Mouse (Mus musculus): ENCODE data around the gene Kcnk12. TPM values are rescaled to one million over a fixed set of nuclear protein-coding genes. Genes with fewer than 3 reads are reported as not detected.

The Kcnk12 gene
- total and polyA plus RNA-seq, 3 experiments: 0.28 to 0.72 (median 0.66) TPM

DNA sequence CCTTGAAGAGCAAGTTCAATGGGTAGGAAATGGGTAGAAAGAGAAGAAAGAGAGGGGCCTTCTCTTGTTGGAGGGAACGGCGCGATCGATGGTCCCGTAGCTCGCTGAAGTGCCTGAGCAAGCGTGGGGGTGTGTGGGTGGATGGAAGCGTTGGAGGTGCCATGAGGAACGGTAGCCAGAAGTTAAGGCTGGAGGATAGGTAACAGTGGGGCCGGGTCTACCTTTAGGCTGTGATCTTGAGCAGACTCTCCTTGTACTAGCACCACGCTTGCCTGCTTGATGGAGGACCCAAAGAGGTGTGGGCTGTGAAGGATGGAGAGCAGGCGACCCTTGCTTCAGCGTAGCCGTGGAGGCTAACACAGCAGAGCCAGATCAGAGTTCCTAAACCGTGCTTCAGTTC is 12.1 kb downstream of the Kcnk12 start:
- no peak for DNase-seq

DNA sequence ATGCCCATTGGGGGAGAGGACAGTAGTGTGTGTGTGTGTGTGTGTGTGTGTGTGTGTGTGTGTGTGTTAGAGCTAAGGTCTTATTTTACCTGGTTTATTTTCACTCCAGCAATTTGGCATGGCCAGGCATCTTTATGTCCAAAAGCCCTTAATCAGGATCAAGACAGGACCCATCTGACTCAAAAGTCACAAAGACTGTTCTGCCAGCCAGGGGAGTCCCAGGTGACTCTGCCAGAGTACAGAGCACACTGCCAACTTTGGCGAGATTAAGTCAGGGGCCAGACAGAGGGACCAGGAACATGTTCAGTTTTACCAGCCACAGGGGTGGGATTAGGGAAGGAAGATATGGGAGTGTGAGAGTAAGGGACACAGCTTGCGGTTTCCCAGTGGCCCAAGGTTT is 12.9 kb downstream of the Kcnk12 start:
- no peak for DNase-seq

DNA sequence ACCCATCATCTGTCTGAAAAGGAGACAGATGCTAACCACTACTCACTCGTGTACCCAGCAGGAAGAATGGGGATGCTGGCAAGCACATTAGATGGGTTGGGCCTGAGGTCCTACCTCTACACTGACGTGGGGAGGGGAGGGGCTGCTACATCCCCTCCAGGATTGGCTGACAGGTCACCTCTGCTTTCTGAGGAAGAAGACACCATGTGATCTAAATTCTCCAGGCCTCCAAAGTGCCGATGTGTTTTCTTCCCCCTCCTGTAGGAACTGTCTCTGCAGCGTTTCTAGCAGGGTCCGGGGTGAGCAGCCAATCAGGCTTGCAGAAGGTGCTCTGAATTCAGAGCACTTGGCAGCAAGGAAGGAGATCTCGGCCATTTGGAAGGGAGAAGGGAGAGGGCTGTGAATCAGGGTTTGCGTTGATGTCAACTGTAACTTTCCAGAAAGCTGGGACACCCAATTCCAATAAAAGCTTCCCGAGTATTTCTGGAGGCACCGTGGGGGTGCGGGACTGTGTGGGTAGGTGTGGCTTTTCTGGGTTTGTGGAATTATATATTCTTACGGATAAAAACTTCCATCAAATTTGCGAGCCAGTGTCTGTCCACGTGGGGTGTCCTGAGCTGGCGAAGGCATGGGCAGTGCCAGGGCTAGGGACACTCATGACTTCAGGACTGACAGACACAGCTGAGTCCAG is 13.5 kb downstream of the Kcnk12 start:
- no peak for DNase-seq

DNA sequence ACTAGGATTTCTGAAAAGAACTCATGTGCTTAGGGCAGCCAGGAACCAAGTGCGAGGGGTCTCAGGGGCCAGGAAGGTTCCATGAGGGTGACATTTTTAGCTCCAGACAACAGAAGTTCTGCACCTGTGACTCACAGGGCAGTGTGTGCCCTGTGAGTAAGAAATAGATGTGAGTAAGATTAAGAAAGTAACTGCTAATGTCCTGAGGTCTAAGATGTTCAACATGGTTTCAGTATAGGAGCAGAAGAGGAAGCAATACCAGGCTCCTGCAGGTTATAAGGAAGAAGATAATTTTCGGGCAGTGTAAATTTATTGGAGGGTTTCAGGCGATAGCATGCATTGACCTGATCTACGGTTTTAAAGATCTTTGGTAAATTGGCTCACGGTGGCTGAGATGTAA is 16.6 kb downstream of the Kcnk12 start:
- no peak for DNase-seq

DNA sequence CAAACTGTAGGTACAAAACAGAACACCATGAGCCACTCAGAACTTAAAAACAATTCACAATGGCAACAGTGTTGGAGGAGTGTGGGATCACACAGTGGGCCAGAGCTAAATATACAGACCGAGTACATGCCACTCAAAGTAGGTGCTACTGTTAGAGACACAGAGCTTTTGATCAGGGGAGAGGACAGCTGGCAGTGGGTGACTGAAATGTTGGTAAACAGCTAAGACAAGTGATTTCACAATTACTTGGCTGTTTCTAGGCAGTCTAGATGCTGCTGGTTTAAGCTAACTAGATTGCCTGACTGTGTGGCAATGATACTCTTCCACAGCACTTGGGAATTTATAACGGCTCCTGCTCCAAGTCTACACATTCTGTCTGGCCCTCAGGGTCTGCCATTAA is 17.6 kb downstream of the Kcnk12 start:
- no peak for DNase-seq

DNA sequence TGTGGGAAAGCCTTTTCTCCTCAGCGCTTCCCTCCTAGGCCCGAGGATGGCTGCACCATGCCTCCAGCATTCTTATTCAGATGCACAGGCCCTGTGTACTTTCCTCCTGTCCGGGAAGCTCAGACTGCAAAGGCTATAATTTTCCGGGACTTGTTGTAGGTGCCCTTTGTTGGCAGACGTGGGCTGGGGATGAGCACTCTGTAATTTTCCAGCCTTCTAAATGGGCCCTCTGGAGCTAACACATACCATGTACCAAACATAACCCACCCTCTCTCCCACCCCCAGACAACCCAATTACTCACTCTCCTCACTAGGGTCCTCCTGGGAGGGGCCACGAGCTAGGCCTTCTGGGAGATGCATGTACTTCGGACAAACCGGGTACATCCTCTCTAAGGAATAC is 22.8 kb downstream of the Kcnk12 start:
- DNase-seq: no peak

DNA sequence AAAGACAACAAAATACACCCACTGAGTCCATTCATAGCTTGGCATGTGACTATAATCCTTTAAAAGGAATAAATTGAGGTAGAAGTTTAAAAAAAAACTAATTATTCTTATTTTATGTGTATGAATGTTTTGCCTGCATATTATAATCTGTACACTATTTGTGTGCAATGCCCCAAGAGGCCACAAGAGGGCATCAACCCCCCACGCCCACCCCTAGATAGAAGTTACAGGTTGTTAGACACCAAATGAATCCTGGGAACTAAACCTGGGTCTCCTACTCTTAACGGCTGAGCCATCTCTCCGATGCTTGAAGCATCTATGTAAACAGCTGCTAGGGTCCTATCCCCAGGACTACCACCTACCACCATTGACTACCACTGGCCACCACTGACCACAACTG is 24.6 kb downstream of the Kcnk12 start:
- DNase-seq: no peak

DNA sequence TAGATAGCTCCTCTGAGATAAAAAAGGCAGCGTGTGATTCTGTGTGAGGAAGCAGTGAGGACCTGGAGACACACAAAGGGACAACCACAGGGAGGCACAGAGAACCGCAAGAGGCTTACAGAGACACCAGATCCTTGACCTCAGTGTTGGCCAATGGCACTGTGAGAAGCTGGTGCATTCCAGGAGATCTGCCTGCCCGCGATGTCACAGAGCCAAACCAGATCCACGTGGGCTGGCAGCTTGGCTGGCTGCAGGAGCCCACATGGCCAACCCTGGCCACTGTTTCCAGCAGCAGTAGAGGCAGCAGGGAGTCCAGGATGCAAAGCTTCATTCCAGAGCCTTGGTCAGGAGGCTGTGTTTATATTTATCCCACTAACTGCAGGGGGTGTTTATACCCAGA is 27.0 kb downstream of the Kcnk12 start:
- peak; percentile 63 for DNase-seq

DNA sequence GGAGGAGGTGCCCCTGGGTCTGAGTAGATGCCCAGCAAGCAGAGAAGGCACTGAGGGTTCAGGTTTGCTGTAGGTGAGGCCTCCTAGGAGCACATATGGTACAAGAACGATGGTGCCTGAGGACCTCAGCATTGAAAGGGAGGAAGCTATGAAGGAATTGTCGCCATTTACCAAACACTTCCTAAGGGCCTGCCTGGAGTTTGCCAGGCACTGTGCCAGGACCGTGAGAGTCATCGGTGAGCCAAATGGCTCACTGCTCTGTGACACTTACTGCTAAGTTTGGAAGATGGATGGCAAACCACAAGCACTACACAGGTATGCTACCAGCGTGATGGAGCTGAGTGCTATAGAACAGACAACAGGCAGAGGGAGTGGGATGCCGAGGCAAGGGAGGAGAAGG is 30.9 kb downstream of the Kcnk12 start:
- DNase-seq: no peak

DNA sequence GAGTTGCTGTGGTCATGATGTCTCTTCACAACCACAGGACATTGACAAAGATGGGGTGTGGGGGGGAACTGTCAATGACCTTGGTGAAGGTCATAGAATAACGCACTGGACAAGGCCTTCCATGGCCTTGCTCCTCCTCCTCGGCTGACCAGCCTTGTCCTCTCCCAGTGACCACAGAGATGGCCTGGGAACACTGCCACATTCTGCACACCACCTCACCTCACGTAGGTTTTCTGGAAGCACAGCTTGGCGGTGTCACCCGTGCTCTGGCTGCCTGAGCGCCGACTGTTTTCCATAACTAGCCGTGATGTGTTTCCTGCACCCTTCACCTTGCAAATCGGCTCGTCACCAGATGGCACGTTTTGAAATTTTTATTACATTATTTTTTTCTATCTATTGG is 32.8 kb downstream of the Kcnk12 start:
- DNase-seq: no peak

DNA sequence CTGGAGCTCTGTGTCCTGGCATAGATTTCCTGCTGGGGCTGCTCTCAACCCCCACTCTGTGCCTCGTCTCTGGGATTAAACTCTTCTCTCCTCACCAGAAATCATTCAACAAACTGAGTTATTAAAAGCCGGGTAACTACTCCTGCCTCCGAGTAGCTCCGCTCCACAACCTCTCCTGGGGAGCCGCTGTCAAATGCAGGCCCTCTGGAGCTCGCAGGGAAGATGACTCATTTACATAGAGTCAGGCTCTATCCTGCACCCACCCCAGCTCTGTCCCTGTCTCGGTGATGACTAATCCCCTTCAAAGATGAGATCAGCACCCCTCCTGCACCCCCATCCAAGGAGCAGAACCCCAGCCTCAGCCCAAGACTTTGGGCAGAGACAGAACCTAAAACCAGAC is 34.6 kb downstream of the Kcnk12 start:
- DNase-seq: peak; percentile 48

DNA sequence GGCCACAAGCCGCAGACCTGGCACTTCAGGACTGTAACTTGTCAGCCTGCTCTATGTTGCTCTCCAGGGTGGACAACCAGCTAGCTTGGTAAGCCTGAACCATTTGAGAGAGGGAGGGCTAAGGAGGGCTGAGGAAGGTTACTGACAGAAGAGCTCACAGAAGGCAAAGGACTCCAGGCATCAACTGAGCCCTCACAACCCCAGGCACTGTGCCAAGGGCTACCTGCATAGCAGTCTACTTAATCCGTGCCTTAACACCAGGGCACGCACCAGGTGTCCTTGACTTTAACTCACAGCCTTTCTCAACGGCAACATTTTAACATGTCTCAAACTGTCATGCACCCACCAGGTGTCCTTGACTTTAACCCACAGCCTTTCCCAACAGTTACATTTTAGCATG is 37.5 kb downstream of the Kcnk12 start:
- no peak for DNase-seq

DNA sequence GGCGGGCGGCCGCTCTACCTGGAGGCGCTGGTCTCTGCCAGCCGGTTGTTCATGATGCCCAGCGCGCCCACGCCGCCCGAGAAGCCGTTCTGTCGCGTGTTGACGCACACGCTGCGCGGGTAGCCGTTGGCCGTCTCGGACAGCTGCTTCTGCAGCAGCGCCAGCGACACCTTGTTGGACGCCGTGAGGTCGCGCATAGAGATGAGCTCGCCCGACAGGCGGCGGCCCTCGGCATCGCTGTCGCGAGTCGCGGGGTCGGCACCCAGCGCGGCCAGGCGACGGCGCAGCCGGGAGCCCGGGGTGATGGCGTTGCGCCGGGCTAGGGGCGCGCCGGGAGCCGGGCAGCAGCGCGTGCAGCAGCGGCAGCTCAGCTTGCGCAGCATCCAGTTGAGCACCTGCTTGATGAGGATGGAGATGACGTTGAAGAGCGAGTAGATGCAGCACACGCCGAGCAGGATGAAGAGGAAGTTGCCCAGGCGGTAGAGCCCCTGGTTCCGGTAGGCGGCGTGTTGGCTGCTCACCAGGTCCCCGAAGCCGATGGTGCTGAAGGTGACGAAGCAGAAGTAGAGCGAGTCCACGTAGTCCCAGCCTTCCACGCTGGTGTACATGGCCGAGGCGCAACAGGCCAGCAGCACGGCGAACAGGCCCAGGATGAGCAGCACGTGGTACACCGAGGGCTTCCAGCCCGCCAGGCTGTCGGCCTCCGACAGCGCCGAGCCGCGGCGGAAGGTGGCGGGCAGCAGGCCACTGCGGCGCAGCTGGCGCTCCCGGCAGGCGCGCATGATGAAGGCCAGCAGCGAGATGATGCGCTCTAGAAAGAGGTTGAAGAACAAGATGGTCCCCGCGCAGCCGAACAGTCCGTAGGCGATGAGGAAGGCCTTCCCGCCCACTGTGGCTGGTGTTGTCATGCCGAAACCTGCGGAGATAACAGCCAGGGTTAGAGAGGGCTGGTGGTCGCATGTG is 51.6 kb downstream of the Kcnk12 start:
- peak; percentile 60 for DNase-seq

DNA sequence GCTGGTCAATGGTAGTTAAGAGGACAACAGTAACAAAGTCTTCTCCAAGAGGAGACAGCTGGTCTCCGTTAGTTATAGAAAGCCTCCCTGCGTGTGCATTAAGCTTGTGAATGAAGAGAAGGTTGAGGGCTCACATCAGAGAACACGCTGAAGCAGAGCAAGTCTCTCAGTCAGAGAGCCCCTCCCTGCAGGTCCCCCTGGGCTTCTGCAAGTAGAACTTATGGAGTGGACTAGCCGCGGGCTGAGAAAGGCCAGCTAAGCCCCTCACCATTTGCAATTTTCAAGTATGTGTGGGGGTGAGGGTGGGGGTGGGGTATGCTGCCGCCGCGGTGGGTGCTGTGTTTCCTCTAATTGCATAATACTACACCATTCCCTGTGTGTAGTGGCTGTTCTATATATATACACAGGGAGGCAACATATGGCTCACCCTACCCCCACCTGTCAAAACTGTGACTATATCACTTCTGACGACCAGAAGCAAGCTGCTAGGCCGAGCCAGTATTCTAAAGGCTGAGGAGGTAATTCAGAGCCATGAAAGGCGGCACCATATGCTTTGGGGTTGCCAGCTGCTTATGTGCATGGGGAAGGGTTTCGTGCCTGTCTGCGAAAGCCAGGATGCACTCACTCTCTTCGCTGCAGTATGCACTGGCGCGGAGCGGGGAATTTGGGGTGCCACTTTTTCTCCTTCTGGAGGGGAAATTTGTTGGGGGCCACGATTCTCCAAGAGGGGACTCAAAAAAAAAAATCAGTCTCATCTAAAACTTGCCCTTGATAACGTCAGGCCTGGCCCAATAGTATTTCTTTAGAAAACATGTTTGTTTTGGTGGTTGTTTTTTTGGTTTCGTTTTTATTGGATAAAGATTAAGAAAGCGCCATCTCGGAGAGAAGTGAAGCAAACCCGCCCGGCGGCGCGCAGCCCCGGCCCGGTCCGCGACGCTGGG is 52.5 kb downstream of the Kcnk12 start:
- no peak for DNase-seq

DNA sequence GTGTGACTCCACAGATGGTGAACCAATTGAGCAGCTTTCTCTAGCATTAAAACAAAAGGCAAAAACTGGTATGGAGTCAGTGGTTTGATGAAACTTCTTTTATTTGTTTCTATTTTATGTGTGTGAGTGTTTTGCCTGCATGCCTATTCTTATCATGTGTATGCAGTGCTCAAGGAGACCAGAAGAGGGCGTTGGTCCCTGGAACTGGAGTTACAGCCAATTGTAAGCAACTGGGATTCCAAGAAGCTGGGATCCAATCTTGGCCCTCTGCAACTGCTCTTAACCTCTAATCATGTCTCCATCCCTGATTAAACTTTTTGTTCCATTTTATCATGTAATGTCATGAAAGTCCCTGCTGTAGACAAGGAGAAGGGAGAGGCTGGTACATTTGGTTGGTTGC is 58.0 kb downstream of the Kcnk12 start:
- no peak for DNase-seq

DNA sequence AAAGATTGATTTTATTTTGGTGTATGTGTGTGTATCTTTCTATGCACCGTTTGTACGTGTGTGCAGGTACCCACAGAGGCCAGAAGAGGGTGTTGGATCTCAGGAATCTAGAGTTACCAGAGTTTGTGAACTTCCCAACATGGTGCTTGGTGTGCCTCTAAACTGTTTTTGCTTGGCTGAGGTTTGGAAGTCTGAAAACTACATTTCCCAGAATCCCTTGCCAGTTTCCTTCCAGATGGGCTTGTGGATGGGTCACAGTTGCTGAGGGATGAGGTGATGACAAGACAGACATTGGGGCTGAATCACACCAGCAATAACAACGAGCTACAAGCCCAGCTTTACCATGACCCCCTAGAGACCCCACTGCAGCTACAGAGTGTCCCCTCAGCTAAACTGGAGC is 60.6 kb downstream of the Kcnk12 start:
- no peak for DNase-seq

DNA sequence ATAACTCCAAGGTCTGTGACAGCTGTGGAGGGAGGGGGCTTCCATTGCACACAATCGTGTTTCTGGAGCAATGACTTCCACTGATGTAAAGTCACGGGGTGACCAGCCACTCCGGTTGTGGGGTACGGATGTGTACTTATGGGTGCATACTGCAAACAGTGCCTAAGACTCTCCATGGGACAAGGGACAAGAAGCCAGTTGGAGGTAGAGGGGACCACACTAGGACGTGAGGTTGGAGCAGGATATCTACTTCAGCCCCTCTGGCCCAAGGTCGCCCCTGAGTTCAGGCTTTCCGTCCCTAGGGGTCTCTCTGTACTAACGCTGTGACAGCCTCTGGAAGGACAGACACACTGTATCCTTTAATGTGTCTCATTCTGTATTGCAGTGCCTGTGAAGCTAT is 63.3 kb downstream of the Kcnk12 start:
- DNase-seq: no peak

DNA sequence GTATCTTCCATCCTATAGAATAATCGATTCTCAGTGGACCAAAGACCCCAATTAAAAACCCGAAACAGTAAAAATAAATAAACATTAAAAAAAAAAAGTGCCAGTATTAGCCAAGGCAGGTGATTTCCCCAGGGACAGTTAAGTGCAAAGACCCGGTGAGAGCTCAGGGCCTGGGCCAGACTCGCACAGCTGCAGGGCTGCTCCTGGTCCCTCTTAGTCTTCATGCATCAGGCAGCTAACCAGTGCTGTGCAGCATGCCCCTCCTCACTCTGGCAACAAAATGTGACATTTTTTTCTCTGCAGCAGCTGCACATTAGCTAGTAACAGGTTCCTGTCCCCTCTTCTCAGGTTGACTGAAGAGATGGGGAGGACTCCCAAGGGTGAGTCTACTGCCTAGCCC is 65.8 kb downstream of the Kcnk12 start:
- DNase-seq: no peak

DNA sequence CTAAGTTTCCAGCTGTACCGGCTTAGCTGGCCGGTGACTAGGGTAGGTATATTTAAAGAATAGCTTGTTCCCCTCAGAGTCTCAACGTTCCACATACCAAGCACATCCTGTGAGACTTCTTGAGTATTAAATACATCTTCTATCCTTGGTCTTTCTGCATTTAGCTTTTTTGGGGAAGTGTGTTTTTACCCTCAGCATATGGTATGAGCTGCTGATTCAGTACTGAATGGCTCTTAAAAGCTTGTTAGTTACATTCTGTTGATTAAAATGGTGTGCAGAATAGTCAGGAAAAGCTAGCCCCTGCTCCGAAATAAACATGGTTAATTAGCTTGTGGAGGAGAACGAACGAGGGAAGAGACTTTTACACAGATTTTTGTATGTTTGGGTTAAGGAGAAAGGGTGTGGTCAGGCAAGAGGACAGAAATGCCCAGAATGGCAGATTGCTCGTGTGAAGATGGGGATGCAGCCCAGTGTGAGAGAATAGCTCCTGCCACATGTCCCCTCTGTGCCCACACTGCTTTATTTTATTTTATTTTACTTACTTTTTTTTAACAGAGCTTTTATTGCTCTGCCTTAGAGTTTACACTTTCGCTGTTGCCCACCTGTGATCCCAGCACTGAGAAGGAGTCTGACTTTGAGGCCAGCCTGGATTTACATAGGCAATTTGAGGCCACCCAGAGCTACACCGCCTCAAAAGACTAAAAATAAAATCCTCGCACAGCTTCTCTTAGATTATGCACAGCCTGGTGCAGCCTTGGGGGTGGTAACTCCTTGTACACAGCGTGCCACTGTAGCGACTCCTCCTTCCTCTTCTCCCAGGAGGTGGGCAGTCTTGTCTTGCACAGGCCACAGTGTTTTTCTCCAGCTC is 71.1 kb downstream of the Kcnk12 start:
- no peak for DNase-seq

DNA sequence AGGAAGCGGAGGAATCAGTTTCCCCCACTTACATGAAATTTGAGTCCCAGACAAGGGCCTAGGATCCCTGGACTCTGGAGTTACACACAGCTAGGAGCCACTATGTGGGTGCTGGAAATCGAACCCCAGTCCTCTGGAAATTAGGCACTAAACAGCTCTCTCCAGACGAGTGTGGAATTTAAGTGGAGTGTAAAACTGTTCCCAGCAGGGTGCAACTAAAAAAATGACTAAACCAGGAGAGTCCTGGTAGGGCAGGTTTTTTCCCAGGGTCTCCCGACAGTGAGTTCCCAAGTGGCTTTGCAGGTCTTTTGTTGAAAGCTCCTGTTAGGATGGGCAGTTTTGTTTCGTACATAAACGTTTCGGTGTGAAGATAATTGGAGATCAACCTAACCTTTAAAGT is 73.1 kb downstream of the Kcnk12 start:
- no peak for DNase-seq

DNA sequence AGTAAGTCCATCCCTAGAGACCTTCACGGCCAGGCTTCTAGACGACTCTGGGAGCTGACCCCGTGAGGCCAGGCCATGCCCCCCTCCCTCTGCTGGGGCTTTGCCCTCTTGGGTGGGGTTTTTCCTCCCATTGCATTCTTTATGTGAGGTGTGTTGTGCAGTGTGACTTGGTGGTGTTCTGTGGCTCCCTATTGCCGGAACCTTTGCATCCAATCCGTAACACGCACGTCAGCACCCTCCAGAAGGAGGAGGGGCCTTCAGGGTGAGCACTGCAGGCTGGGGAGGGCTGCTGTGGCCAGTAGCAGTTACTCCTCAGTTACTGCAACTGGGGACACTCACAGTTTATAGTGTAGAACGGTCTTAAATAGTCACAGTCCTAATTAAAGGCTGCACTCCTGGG is 97.7 kb downstream of the Kcnk12 start:
- DNase-seq: peak; percentile 5

Measured in adrenal gland, adult 2 months (tissue).